Mouse (Mus musculus) lung, embryonic 16.5 days (tissue): ENCODE measurements around the gene Ky. TPM values are rescaled to one million over a fixed set of nuclear protein-coding genes. Genes with fewer than 3 reads are reported as not detected.
A peak's percentile ranks its signal among the peaks of the same experiment; 100 is the strongest.

Experiments
- ATAC-seq: fragments of 200-750 bp; cut with Nextera tagmentation; 2 replicates; pipeline ENCODE4 v1.8.0; 2017; ENCODE audit warnings: low read depth, mild to moderate bottlenecking, moderate library complexity
- H3K27ac ChIP-seq: fragments of 300-500 bp; sonication (generic); 2 replicates; pipeline ENCODE4 v1.5.1; 2014; ENCODE audit warnings: mild to moderate bottlenecking, control low read depth, low read length
- H3K27me3 ChIP-seq: fragments of 300-500 bp; sonication (generic); 2 replicates; pipeline ENCODE4 v1.6.1; 2014; ENCODE audit warnings: low read depth, low read length, mixed read lengths; ENCODE audit not compliant: control insufficient read depth, insufficient read depth
- H3K36me3 ChIP-seq: fragments of 300-500 bp; sonication (generic); 2 replicates; pipeline ENCODE4 v1.6.1; 2014; ENCODE audit warnings: low read length; ENCODE audit not compliant: control insufficient read depth, insufficient read depth
- H3K4me1 ChIP-seq: fragments of 300-500 bp; sonication (generic); replicated peaks from 2 replicates; pipeline ENCODE4 v1.6.1; 2014; ENCODE audit warnings: low read length, mixed read lengths; ENCODE audit not compliant: control insufficient read depth, insufficient read depth
- H3K4me2 ChIP-seq: fragments of 300-500 bp; sonication (generic); 2 replicates; pipeline ENCODE4 v1.6.1; 2014; ENCODE audit warnings: low read depth, low read length, control low read depth
- H3K4me3 ChIP-seq: fragments of 300-500 bp; sonication (generic); 2 replicates; pipeline ENCODE4 v1.5.1; 2014; ENCODE audit warnings: mild to moderate bottlenecking, low read length, control low read depth
- H3K9ac ChIP-seq: fragments of 300-500 bp; sonication (generic); 2 replicates; pipeline ENCODE4 v1.6.1; 2014; ENCODE audit warnings: low read length, control low read depth
- H3K9me3 ChIP-seq: fragments of 300-500 bp; sonication (generic); 2 replicates; pipeline ENCODE4 v1.6.1; 2016; ENCODE audit warnings: low read length; ENCODE audit not compliant: control insufficient read depth
- WGBS: fragments of 180-500 bp; shearing (Covaris S2); extraction: QIAGEN DNeasy Blood & Tissue Kit; methylation state at CpG from one replicate; pipeline ENCODE4 v1.1.7; 2014; 5-methylcytosine and 5-hydroxymethylcytosine counted together
- polyA plus RNA-seq: library from polyadenylated mRNA; unstranded; fragments of >200 nt; fragmentation: Nextera tagmentation; extraction: Ambion mirVana; gene quantifications from 2 replicates; pipeline ENCODE4 v1.2.1, GENCODE M21; 2015

Gene Ky
- polyA plus RNA-seq, 1 experiment from 2014 or later, result 0.25 TPM

- H3K36me3 ChIP-seq, result no peaks in the 10 kb centered on the region
- no peak overlapping the region for H3K4me3 ChIP-seq
- H3K27me3 ChIP-seq, result no peaks in the 10 kb centered on the region
- H3K4me1 ChIP-seq, result no peaks in the 10 kb centered on the region
- no peak overlapping the region for H3K9ac ChIP-seq
- whole genome bisulfite sequencing, result 38% methylated on average over 12 of the region's 12 CpGs
- no peak overlapping the region for H3K4me2 ChIP-seq
- ATAC-seq, result no peak
- H3K27ac ChIP-seq, result no peak overlapping the region
- H3K9me3 ChIP-seq, result no peaks in the 10 kb centered on the region
Measured at GRCm38 (mm10) chr9:102492031-102492795, 13.3 kb upstream of the Ky start.

- H3K27me3 ChIP-seq, result no peaks in the 10 kb centered on the region
- no peak overlapping the region for H3K4me3 ChIP-seq
- no peaks in the 10 kb centered on the region for H3K36me3 ChIP-seq
- peak; percentile 41; the same call in 1 of the 2 replicates for ATAC-seq
- H3K9me3 ChIP-seq, result no peaks in the 10 kb centered on the region
- no peak overlapping the region for H3K9ac ChIP-seq
- no peak overlapping the region for H3K4me2 ChIP-seq
- WGBS, result 25% methylated on average over 4 of the region's 4 CpGs
- no peaks in the 10 kb centered on the region for H3K4me1 ChIP-seq
- no peak overlapping the region for H3K27ac ChIP-seq
Measured at GRCm38 (mm10) chr9:102493044-102493443, 12.5 kb upstream of the Ky start.

- Histone ChIP-seq H3K9me3 (no peaks in the 10 kb centered on the region), H3K4me1 (no peaks in the 10 kb centered on the region), H3K9ac (no peak overlapping the region), H3K4me3 (no peak overlapping the region), H3K4me2 (no peak overlapping the region), H3K36me3 (no peaks in the 10 kb centered on the region), H3K27me3 (no peaks in the 10 kb centered on the region), H3K27ac (no peak overlapping the region)
- WGBS, result 78% methylated on average over 2 of the region's 2 CpGs
- no peak for ATAC-seq
Measured at GRCm38 (mm10) chr9:102493916-102494315, 11.6 kb upstream of the Ky start.

- Histone ChIP-seq H3K9ac (no peak overlapping the region), H3K4me3 (no peak overlapping the region), H3K27ac (no peak overlapping the region), H3K27me3 (no peaks in the 10 kb centered on the region), H3K4me1 (no peaks in the 10 kb centered on the region), H3K36me3 (no peaks in the 10 kb centered on the region), H3K4me2 (no peak overlapping the region), H3K9me3 (no peaks in the 10 kb centered on the region)
- ATAC-seq, result no peak
- WGBS, result 69% methylated on average over 9 of the region's 9 CpGs
Measured at GRCm38 (mm10) chr9:102494454-102494853, 11.1 kb upstream of the Ky start.

- Histone ChIP-seq H3K4me3 (no peak overlapping the region), H3K36me3 (no peaks in the 10 kb centered on the region), H3K4me1 (no peaks in the 10 kb centered on the region), H3K27ac (no peak overlapping the region), H3K9ac (no peak overlapping the region), H3K9me3 (no peaks in the 10 kb centered on the region), H3K4me2 (no peak overlapping the region), H3K27me3 (no peaks in the 10 kb centered on the region)
- WGBS, result 80% methylated on average over 4 of the region's 4 CpGs
- ATAC-seq, result no peak
Measured at GRCm38 (mm10) chr9:102495266-102495665, 10.3 kb upstream of the Ky start.

- Histone ChIP-seq H3K9ac (no peak overlapping the region), H3K4me1 (no peaks in the 10 kb centered on the region), H3K9me3 (no peaks in the 10 kb centered on the region), H3K4me3 (no peak overlapping the region), H3K27me3 (no peaks in the 10 kb centered on the region), H3K4me2 (no peak overlapping the region), H3K27ac (no peak overlapping the region), H3K36me3 (no peaks in the 10 kb centered on the region)
- 63% methylated on average over 3 of the region's 3 CpGs for WGBS
- ATAC-seq, result no peak
Measured at GRCm38 (mm10) chr9:102496481-102497041, 9.0 kb upstream of the Ky start.

GRCm38 (mm10) chr9:102497089-102497690, 8.4 kb upstream of the Ky start:
- no peak for ATAC-seq
- Histone ChIP-seq H3K27me3 (no peaks in the 10 kb centered on the region), H3K4me1 (no peaks in the 10 kb centered on the region), H3K9ac (no peak overlapping the region), H3K36me3 (no peaks in the 10 kb centered on the region), H3K9me3 (no peaks in the 10 kb centered on the region), H3K27ac (no peak overlapping the region), H3K4me3 (no peak overlapping the region), H3K4me2 (no peak overlapping the region)
- 61% methylated on average over 9 of the region's 9 CpGs for WGBS

GRCm38 (mm10) chr9:102497833-102498430, 7.6 kb upstream of the Ky start:
- no peak overlapping the region for H3K27ac ChIP-seq
- H3K4me1 ChIP-seq, result no peaks in the 10 kb centered on the region
- no peak for ATAC-seq
- no peak overlapping the region for H3K4me3 ChIP-seq
- WGBS, result 76% methylated on average over 9 of the region's 9 CpGs
- H3K27me3 ChIP-seq, result no peaks in the 10 kb centered on the region
- no peak overlapping the region for H3K9ac ChIP-seq
- H3K36me3 ChIP-seq, result no peaks in the 10 kb centered on the region
- H3K4me2 ChIP-seq, result no peak overlapping the region
- H3K9me3 ChIP-seq, result no peaks in the 10 kb centered on the region

GRCm38 (mm10) chr9:102498701-102499100, 6.8 kb upstream of the Ky start:
- H3K27me3 ChIP-seq, result no peaks in the 10 kb centered on the region
- 89% methylated on average over 6 of the region's 6 CpGs for WGBS
- H3K4me2 ChIP-seq, result no peak overlapping the region
- H3K9ac ChIP-seq, result no peak overlapping the region
- no peaks in the 10 kb centered on the region for H3K36me3 ChIP-seq
- H3K27ac ChIP-seq, result no peak overlapping the region
- no peak for ATAC-seq
- H3K4me1 ChIP-seq, result no peaks in the 10 kb centered on the region
- H3K4me3 ChIP-seq, result no peak overlapping the region
- no peaks in the 10 kb centered on the region for H3K9me3 ChIP-seq
